Mouse (Mus musculus) erythroblast, embryonic 14.5 days (primary cell): Measurements from ENCODE around the gene Acox1.

ENCODE experiments used
- GATA1 ChIP-seq: IDR thresholded peaks from 2 replicates; pipeline ENCODE4 v1.6.1; 2012; ENCODE audit warnings: low read length, inconsistent platforms, mixed read lengths
- TAL1 ChIP-seq: IDR thresholded peaks from 3 replicates; pipeline ENCODE4 v1.6.1; 2012; ENCODE audit warnings: low read length, inconsistent platforms, mixed read lengths

DNA sequence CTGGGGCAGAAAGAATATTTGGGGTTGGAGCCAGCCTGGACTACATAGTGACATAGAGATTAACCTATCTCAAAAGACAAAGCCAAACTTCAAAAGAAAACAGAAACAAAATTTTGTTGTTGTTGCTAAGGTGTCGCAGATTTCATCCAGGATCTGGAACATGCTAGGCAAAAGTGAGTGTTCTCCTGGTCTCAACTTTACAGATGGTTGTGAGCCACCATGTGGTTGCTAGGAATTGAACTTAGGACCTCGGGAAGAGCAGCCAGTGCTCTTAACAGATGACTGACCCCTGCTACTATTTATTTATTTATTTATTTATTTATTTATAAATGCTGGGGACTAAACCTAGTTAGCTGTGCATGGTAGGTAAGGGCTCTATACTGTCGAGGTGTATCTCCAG is 2.5 kb downstream of the Acox1 start:
- TF ChIP-seq GATA1 (no peak), TAL1 (no peak)
